Mouse (Mus musculus) embryo, embryonic 9.5 days (tissue): ENCODE measurements around the gene Syne3.

ENCODE experiments used
- DNase-seq: peaks from one replicate; pipeline ENCODE4 v3.0.0-alpha.2; 2017; ENCODE audit errors: extremely low spot score

The Syne3 gene

GRCm38 (mm10) chr12:105025947-105026586 lies 16.5 kb upstream of the Syne3 start:
- no peak for DNase-seq

GRCm38 (mm10) chr12:105025271-105025946 lies 15.8 kb upstream of the Syne3 start:
- DNase-seq = peak; percentile 62

- DNase-seq = no peak
Observed at GRCm38 (mm10) chr12:105022776-105023175, 13.2 kb upstream of the Syne3 start.

- DNase-seq = no peak
Observed at GRCm38 (mm10) chr12:105022141-105022540, 12.5 kb upstream of the Syne3 start.

- DNase-seq = no peak
Observed at GRCm38 (mm10) chr12:105021441-105022069, 11.9 kb upstream of the Syne3 start.

GRCm38 (mm10) chr12:105019359-105020219 lies 10.0 kb upstream of the Syne3 start:
- no peak for DNase-seq

GRCm38 (mm10) chr12:105016639-105017038 lies 7.0 kb upstream of the Syne3 start:
- no peak for DNase-seq

- DNase-seq = no peak
Observed at GRCm38 (mm10) chr12:105016199-105016598, 6.6 kb upstream of the Syne3 start.

GRCm38 (mm10) chr12:105013065-105013464 lies 3.5 kb upstream of the Syne3 start:
- DNase-seq = no peak

GRCm38 (mm10) chr12:105012314-105012713 lies 2.7 kb upstream of the Syne3 start:
- no peak for DNase-seq

GRCm38 (mm10) chr12:105011589-105011988 lies 2.0 kb upstream of the Syne3 start:
- DNase-seq = no peak

- no peak for DNase-seq
Observed at GRCm38 (mm10) chr12:105010213-105010790, 693 bp upstream of the Syne3 start.

GRCm38 (mm10) chr12:105008752-105009178 lies 844 bp downstream of the Syne3 start:
- DNase-seq = no peak

- no peak for DNase-seq
Observed at GRCm38 (mm10) chr12:105008150-105008549, 1.5 kb downstream of the Syne3 start.

GRCm38 (mm10) chr12:105005715-105005972 lies 4.0 kb downstream of the Syne3 start:
- no peak for DNase-seq

GRCm38 (mm10) chr12:105004956-105005714 lies 4.5 kb downstream of the Syne3 start:
- no peak for DNase-seq

GRCm38 (mm10) chr12:105003715-105004114 lies 5.9 kb downstream of the Syne3 start:
- DNase-seq = no peak

GRCm38 (mm10) chr12:105003158-105003557 lies 6.5 kb downstream of the Syne3 start:
- no peak for DNase-seq

GRCm38 (mm10) chr12:105002340-105003132 lies 7.1 kb downstream of the Syne3 start:
- DNase-seq = no peak

- DNase-seq = no peak
Observed at GRCm38 (mm10) chr12:105001317-105001716, 8.3 kb downstream of the Syne3 start.
